Mouse (Mus musculus) MEL (cell line): ENCODE data around the gene Syce3. TPM values are rescaled to one million over a fixed set of nuclear protein-coding genes. Genes with fewer than 3 reads are reported as not detected.
A peak's percentile ranks its signal among the peaks of the same experiment; 100 is the strongest.

Source experiments
- DNase-seq: peaks from one replicate; pipeline ENCODE4 v3.0.0; 2011; ENCODE audit warnings: low read depth, low spot score
- H3K27ac ChIP-seq: 2 replicates; pipeline ENCODE4 v1.5.1; 2012; ENCODE audit warnings: low read depth, mild to moderate bottlenecking, control low read depth, low read length, moderate library complexity; ENCODE audit not compliant: control insufficient read depth
- H3K27me3 ChIP-seq, 2 experiments: fragments of 150-350 bp in 1 of 2; sonication (generic) in 1 of 2; 2 replicates each; pipeline ENCODE4 v1.6.1; 2012; ENCODE audit warnings: low read length in 2 of 2, mild to moderate bottlenecking in 2 of 2, improper control_type of control experiment in 1 of 2, moderate library complexity in 1 of 2; ENCODE audit not compliant: insufficient read depth in 2 of 2, control insufficient read depth in 1 of 2
- H3K36me3 ChIP-seq, 2 experiments: 2 replicates each; pipeline ENCODE4 v1.6.1; 2012 to 2014; ENCODE audit warnings: low read length in 2 of 2, improper control_type of control experiment in 1 of 2, inconsistent platforms in 1 of 2, mild to moderate bottlenecking in 1 of 2; ENCODE audit not compliant: insufficient read depth in 2 of 2, control insufficient read depth in 1 of 2
- H3K4me1 ChIP-seq, 2 experiments: fragments of 150-350 bp in 1 of 2; sonication (generic) in 1 of 2; 2 replicates each; pipeline ENCODE4 v1.6.1; 2012; ENCODE audit warnings: low read length in 2 of 2, improper control_type of control experiment in 1 of 2, mild to moderate bottlenecking in 1 of 2; ENCODE audit not compliant: insufficient read depth in 2 of 2, control insufficient read depth in 1 of 2
- H3K4me3 ChIP-seq, 2 experiments: fragments of 150-350 bp in 1 of 2; sonication (generic) in 1 of 2; 2 replicates each; pipeline ENCODE4 v1.5.1; 2012; ENCODE audit warnings: low read depth in 2 of 2, low read length in 2 of 2, mild to moderate bottlenecking in 2 of 2, moderate library complexity in 2 of 2, control low read depth in 1 of 2, improper control_type of control experiment in 1 of 2; ENCODE audit not compliant: control insufficient read depth in 1 of 2, insufficient read depth in 1 of 2
- H3K79me2 ChIP-seq: 2 replicates; pipeline ENCODE4 v1.6.1; 2012; ENCODE audit warnings: mild to moderate bottlenecking, low read length, moderate library complexity; ENCODE audit not compliant: control insufficient read depth, poor library complexity, insufficient read depth
- H3K9ac ChIP-seq: 2 replicates; pipeline ENCODE4 v1.6.1; 2012; ENCODE audit warnings: low read depth, mild to moderate bottlenecking, control low read depth, low read length, moderate library complexity; ENCODE audit not compliant: control insufficient read depth, poor library complexity, severe bottlenecking
- H3K9me3 ChIP-seq: fragments of 150-350 bp; sonication (generic); replicated peaks from 2 replicates; pipeline ENCODE4 v1.6.1; 2012; ENCODE audit warnings: mild to moderate bottlenecking, low read length, improper control_type of control experiment, moderate library complexity; ENCODE audit not compliant: insufficient read depth
- BHLHE40 ChIP-seq: IDR thresholded peaks from 2 replicates; pipeline ENCODE4 v1.6.1; 2012; ENCODE audit warnings: low read depth, mild to moderate bottlenecking, inconsistent platforms, low read length, improper control_type of control experiment, borderline replicate concordance
- CHD1 ChIP-seq: IDR thresholded peaks from 2 replicates; pipeline ENCODE4 v1.6.1; 2012; ENCODE audit warnings: low read depth, mild to moderate bottlenecking, inconsistent platforms, low read length, improper control_type of control experiment
- CHD2 ChIP-seq: IDR thresholded peaks from 2 replicates; pipeline ENCODE4 v1.6.1; 2011; ENCODE audit warnings: low read length, improper control_type of control experiment
- CTCF ChIP-seq, 3 experiments: IDR thresholded peaks in 2 of 3; conservative IDR thresholded peaks in 1 of 3; 2 replicates each; pipeline ENCODE4 v1.5.1; 2011 to 2012; ENCODE audit warnings: low read length in 3 of 3, low read depth in 2 of 3, mild to moderate bottlenecking in 2 of 3, improper control_type of control experiment in 1 of 3, inconsistent platforms in 1 of 3, mixed read lengths in 1 of 3, moderate library complexity in 1 of 3; ENCODE audit not compliant: control insufficient read depth in 1 of 3, insufficient read depth in 1 of 3, poor library complexity in 1 of 3, severe bottlenecking in 1 of 3
- E2F4 ChIP-seq: IDR thresholded peaks from 2 replicates; pipeline ENCODE4 v1.6.1; 2011; ENCODE audit warnings: low read depth, low read length, improper control_type of control experiment, borderline replicate concordance
- ELF1 ChIP-seq: IDR thresholded peaks from 2 replicates; pipeline ENCODE4 v1.6.1; 2014; ENCODE audit warnings: low read depth, mild to moderate bottlenecking, inconsistent platforms, low read length, improper control_type of control experiment, moderate library complexity
- EP300 ChIP-seq, 2 experiments: IDR thresholded peaks; 2 replicates each; pipeline ENCODE4 v1.6.1; 2011; ENCODE audit warnings: improper control_type of control experiment in 2 of 2, low read length in 2 of 2, low read depth in 1 of 2, mild to moderate bottlenecking in 1 of 2
- ETS1 ChIP-seq: IDR thresholded peaks from 2 replicates; pipeline ENCODE4 v1.6.1; 2012; ENCODE audit warnings: low read depth, mild to moderate bottlenecking, inconsistent platforms, low read length, improper control_type of control experiment, moderate library complexity
- GABPA ChIP-seq: IDR thresholded peaks from 2 replicates; pipeline ENCODE4 v1.6.1; 2012; ENCODE audit warnings: low read depth, mild to moderate bottlenecking, inconsistent platforms, low read length, improper control_type of control experiment, moderate library complexity
- GATA1 ChIP-seq: IDR thresholded peaks from 2 replicates; pipeline ENCODE4 v1.6.1; 2011; ENCODE audit warnings: low read depth, low read length, improper control_type of control experiment
- HCFC1 ChIP-seq: IDR thresholded peaks from 2 replicates; pipeline ENCODE4 v1.6.1; 2012; ENCODE audit warnings: low read depth, mild to moderate bottlenecking, inconsistent platforms, low read length, improper control_type of control experiment, moderate library complexity
- JUND ChIP-seq: IDR thresholded peaks from 2 replicates; pipeline ENCODE4 v1.6.1; 2011; ENCODE audit warnings: low read depth, mild to moderate bottlenecking, improper control_type of control experiment, low read length
- KAT2A ChIP-seq: conservative IDR thresholded peaks from 2 replicates; pipeline ENCODE4 v1.6.1; 2012; ENCODE audit warnings: low read depth, low read length, improper control_type of control experiment, inconsistent platforms
- MAFK ChIP-seq: IDR thresholded peaks from 2 replicates; pipeline ENCODE4 v1.6.1; 2011; ENCODE audit warnings: low read depth, mild to moderate bottlenecking, low read length, improper control_type of control experiment, borderline replicate concordance
- MAX ChIP-seq: IDR thresholded peaks from 2 replicates; pipeline ENCODE4 v1.6.1; 2011; ENCODE audit warnings: low read length, improper control_type of control experiment
- MAZ ChIP-seq: IDR thresholded peaks from 2 replicates; pipeline ENCODE4 v1.6.1; 2012; ENCODE audit warnings: low read depth, mild to moderate bottlenecking, inconsistent platforms, low read length, improper control_type of control experiment
- MEF2A ChIP-seq: IDR thresholded peaks from 2 replicates; pipeline ENCODE4 v1.6.1; 2014; ENCODE audit warnings: low read depth, mild to moderate bottlenecking, inconsistent platforms, low read length, improper control_type of control experiment; ENCODE audit not compliant: poor library complexity, insufficient replicate concordance, severe bottlenecking; ENCODE audit errors: extremely low read depth
- MXI1 ChIP-seq: IDR thresholded peaks from 2 replicates; pipeline ENCODE4 v1.6.1; 2011; ENCODE audit warnings: mild to moderate bottlenecking, low read depth, low read length, improper control_type of control experiment
- MYB ChIP-seq: IDR thresholded peaks from 2 replicates; pipeline ENCODE4 v1.6.1; 2011; ENCODE audit warnings: mild to moderate bottlenecking, low read depth, low read length, improper control_type of control experiment
- MYC ChIP-seq: IDR thresholded peaks from 2 replicates; pipeline ENCODE4 v1.6.1; 2011; ENCODE audit warnings: low read depth, mild to moderate bottlenecking, low read length, improper control_type of control experiment, moderate library complexity
- NELFE ChIP-seq: IDR thresholded peaks from 2 replicates; pipeline ENCODE4 v1.6.1; 2011; ENCODE audit warnings: low read depth, low read length, improper control_type of control experiment
- NRF1 ChIP-seq: IDR thresholded peaks from 2 replicates; pipeline ENCODE4 v1.6.1; 2014; ENCODE audit warnings: low read depth, mild to moderate bottlenecking, inconsistent platforms, low read length, improper control_type of control experiment, moderate library complexity; ENCODE audit not compliant: poor library complexity, insufficient read depth, severe bottlenecking
- POLR2A ChIP-seq, 2 experiments: IDR thresholded peaks; 2 replicates each; pipeline ENCODE4 v1.6.1; 2011 to 2012; ENCODE audit warnings: low read length in 2 of 2, mild to moderate bottlenecking in 2 of 2, control low read depth in 1 of 2, improper control_type of control experiment in 1 of 2, low read depth in 1 of 2, moderate library complexity in 1 of 2; ENCODE audit not compliant: control insufficient read depth in 1 of 2, insufficient read depth in 1 of 2, poor library complexity in 1 of 2
- POLR2AphosphoS2 ChIP-seq: IDR thresholded peaks from 2 replicates; pipeline ENCODE4 v1.6.1; 2011; ENCODE audit warnings: low read length, improper control_type of control experiment
- RAD21 ChIP-seq: IDR thresholded peaks from 2 replicates; pipeline ENCODE4 v1.6.1; 2011; ENCODE audit warnings: mild to moderate bottlenecking, low read depth, low read length, improper control_type of control experiment
- RCOR1 ChIP-seq: IDR thresholded peaks from 2 replicates; pipeline ENCODE4 v1.6.1; 2012; ENCODE audit warnings: low read depth, mild to moderate bottlenecking, inconsistent platforms, low read length, improper control_type of control experiment
- SIN3A ChIP-seq: IDR thresholded peaks from 2 replicates; pipeline ENCODE4 v1.6.1; 2012; ENCODE audit warnings: low read length, improper control_type of control experiment, inconsistent platforms
- SMC3 ChIP-seq: IDR thresholded peaks from 2 replicates; pipeline ENCODE4 v1.6.1; 2011; ENCODE audit warnings: low read depth, low read length, improper control_type of control experiment
- TAL1 ChIP-seq: IDR thresholded peaks from 2 replicates; pipeline ENCODE4 v1.6.1; 2012; ENCODE audit warnings: mild to moderate bottlenecking, inconsistent platforms, low read length, moderate library complexity, mixed read lengths
- TBP ChIP-seq: IDR thresholded peaks from 2 replicates; pipeline ENCODE4 v1.8.0; 2011; ENCODE audit warnings: low read depth, low read length, improper control_type of control experiment
- TCF12 ChIP-seq: IDR thresholded peaks from 2 replicates; pipeline ENCODE4 v1.6.1; 2014; ENCODE audit warnings: low read depth, mild to moderate bottlenecking, inconsistent platforms, low read length, improper control_type of control experiment, moderate library complexity
- UBTF ChIP-seq: IDR thresholded peaks from 2 replicates; pipeline ENCODE4 v1.6.1; 2012; ENCODE audit warnings: low read depth, mild to moderate bottlenecking, inconsistent platforms, low read length, improper control_type of control experiment, moderate library complexity, borderline replicate concordance; ENCODE audit not compliant: insufficient read depth
- USF1 ChIP-seq: IDR thresholded peaks from 2 replicates; pipeline ENCODE4 v1.6.1; 2014; ENCODE audit warnings: low read depth, mild to moderate bottlenecking, inconsistent platforms, low read length, improper control_type of control experiment, moderate library complexity
- USF2 ChIP-seq, 2 experiments: IDR thresholded peaks; 2 replicates each; pipeline ENCODE4 v1.6.1; 2011 to 2012; ENCODE audit warnings: improper control_type of control experiment in 2 of 2, low read length in 2 of 2, borderline replicate concordance in 1 of 2, inconsistent platforms in 1 of 2, low read depth in 1 of 2, mild to moderate bottlenecking in 1 of 2; ENCODE audit not compliant: insufficient read depth in 1 of 2
- ZC3H11A ChIP-seq: IDR thresholded peaks from 2 replicates; pipeline ENCODE4 v1.6.1; 2012; ENCODE audit warnings: low read depth, mild to moderate bottlenecking, inconsistent platforms, low read length, improper control_type of control experiment
- ZKSCAN1 ChIP-seq: IDR thresholded peaks from 2 replicates; pipeline ENCODE4 v1.6.1; 2012; ENCODE audit warnings: low read depth, mild to moderate bottlenecking, inconsistent platforms, low read length, improper control_type of control experiment, moderate library complexity
- ZMIZ1 ChIP-seq: IDR thresholded peaks from 2 replicates; pipeline ENCODE4 v1.6.1; 2012; ENCODE audit warnings: low read depth, mild to moderate bottlenecking, inconsistent platforms, low read length, improper control_type of control experiment, moderate library complexity
- ZNF384 ChIP-seq: IDR thresholded peaks from 2 replicates; pipeline ENCODE4 v1.6.1; 2012; ENCODE audit warnings: low read depth, mild to moderate bottlenecking, inconsistent platforms, low read length, improper control_type of control experiment
- polyA plus RNA-seq, 2 experiments: library from polyadenylated mRNA; stranded (reverse) in 1 of 2; unstranded in 1 of 2; fragments of >175 nt in 1 of 2; fragments of >200 nt in 1 of 2; gene quantifications; 2 replicates each; pipeline versions ENCODE4 v1.2.1 to v1.2.4; 2012; ENCODE audit warnings: low replicate concordance in 2 of 2, low read depth in 1 of 2; ENCODE audit not compliant: insufficient read length in 2 of 2, insufficient read depth in 1 of 2, missing spikeins in 1 of 2
- total RNA-seq: library from RNA; depleted of rRNA; stranded (reverse); fragments of 300-350 nt; gene quantifications from 2 replicates; pipeline ENCODE4 v1.2.3, GENCODE M21; 2012

Syce3 gene
- total and polyA plus RNA-seq, 3 experiments: 1.4 to 1.5 TPM; not detected in 1

- Histone ChIP-seq H3K27me3 (no peaks in the 10 kb centered on the region), H3K9ac (no peak overlapping the region), H3K4me3 (no peak overlapping the region), H3K27ac (no peak overlapping the region), H3K4me1 (peaks cover 0 to 8% of the 10 kb centered on the region in 2 experiments; a peak in 1 of 4 replicates), H3K36me3 (peaks cover 0 to 8% of the 10 kb centered on the region in 2 experiments; a peak in 2 of 4 replicates), H3K79me2 (no peaks in the 10 kb centered on the region), H3K9me3 (no peaks in the 10 kb centered on the region)
- peak; percentile 86 for DNase-seq
- TF ChIP-seq SIN3A (peak; percentile 38; the same call in 1 of the 2 replicates), USF2 (IDR thresholded peaks at IDR 0.05; ENCODE audit: borderline replicate concordance in 1 of 2, insufficient read depth in 1 of 2, low read depth in 1 of 2, low read length in 2 of 2) (no peak), NRF1 (no peak), USF1 (no peak), MAZ (no peak), GABPA (no peak), POLR2AphosphoS2 (no peak), SMC3 (no peak), ETS1 (no peak), UBTF (no peak), NELFE (no peak), MAX (no peak), TCF12 (peak; percentile 48), ELF1 (no peak), EP300 (IDR thresholded peaks at IDR 0.05; ENCODE audit: low read depth in 1 of 2, low read length in 2 of 2) (peak; percentile 42 to 47; a peak in 2 of 4 replicates), MXI1 (no peak), CHD1 (no peak), TBP (no peak), CHD2 (no peak), GATA1 (peak; percentile 28; the same call in 1 of the 2 replicates), ZKSCAN1 (no peak), MYC (no peak), CTCF (IDR thresholded peaks at IDR 0.05 in 2 of 3, conservative IDR thresholded peaks at IDR 0.05 in 1 of 3; ENCODE audit: control insufficient read depth in 1 of 3, insufficient read depth in 1 of 3, low read depth in 2 of 3, low read length in 3 of 3, poor library complexity in 1 of 3, severe bottlenecking in 1 of 3) (no peak), MEF2A (no peak), MAFK (no peak), ZC3H11A (no peak), TAL1 (peak; percentile 66), HCFC1 (no peak), POLR2A (IDR thresholded peaks at IDR 0.05; ENCODE audit: control insufficient read depth in 1 of 2, insufficient read depth in 1 of 2, low read depth in 1 of 2, low read length in 2 of 2, poor library complexity in 1 of 2) (no peak), MYB (no peak), ZNF384 (no peak), ZMIZ1 (no peak), E2F4 (no peak), RCOR1 (no peak), KAT2A (no peak), RAD21 (no peak), JUND (no peak), BHLHE40 (no peak)
Observed at GRCm38 (mm10) chr15:89379429-89379828, 30.9 kb downstream of the Syce3 start.
